Mouse (Mus musculus) forebrain, embryonic 12.5 days (tissue): ENCODE measurements around the gene Nudt22. TPM values are rescaled to one million over a fixed set of nuclear protein-coding genes. Genes with fewer than 3 reads are reported as not detected.

Experiments
- ATAC-seq: fragments of 200-750 bp; cut with Nextera tagmentation; 2 replicates; pipeline ENCODE4 v1.8.0; 2017; ENCODE audit warnings: moderate TSS enrichment; ENCODE audit not compliant: low FRiP score
- H3K27ac ChIP-seq: fragments of 300-500 bp; sonication (generic); 2 replicates; pipeline ENCODE4 v1.5.1; 2016; ENCODE audit warnings: mild to moderate bottlenecking
- H3K27me3 ChIP-seq: fragments of 300-500 bp; sonication (generic); 2 replicates; pipeline ENCODE4 v1.6.1; 2016; ENCODE audit warnings: mild to moderate bottlenecking
- H3K36me3 ChIP-seq: fragments of 300-500 bp; sonication (generic); replicated peaks from 2 replicates; pipeline ENCODE4 v1.6.1; 2016; ENCODE audit warnings: mild to moderate bottlenecking
- H3K4me1 ChIP-seq: fragments of 300-500 bp; sonication (generic); 2 replicates; pipeline ENCODE4 v1.6.1; 2016
- H3K4me2 ChIP-seq: fragments of 300-500 bp; sonication (generic); 2 replicates; pipeline ENCODE4 v1.6.1; 2016; ENCODE audit warnings: mild to moderate bottlenecking, moderate library complexity
- H3K4me3 ChIP-seq: fragments of 300-500 bp; sonication (generic); replicated peaks from 2 replicates; pipeline ENCODE4 v1.5.1; 2016; ENCODE audit warnings: mild to moderate bottlenecking
- H3K9ac ChIP-seq: fragments of 300-500 bp; sonication (generic); 2 replicates; pipeline ENCODE4 v1.6.1; 2016; ENCODE audit warnings: mild to moderate bottlenecking
- H3K9me3 ChIP-seq: fragments of 300-500 bp; sonication (generic); 2 replicates; pipeline ENCODE4 v1.6.1; 2016
- WGBS: fragments of 180-500 bp; shearing (Covaris S2); methylation state at CpG from one replicate; pipeline ENCODE4 v1.1.7; 2016; 5-methylcytosine and 5-hydroxymethylcytosine counted together
- polyA plus RNA-seq: library from polyadenylated mRNA; unstranded; fragments of >200 nt; fragmentation: Nextera tagmentation; extraction: Ambion mirVana; gene quantifications from 2 replicates; pipeline ENCODE4 v1.2.1, GENCODE M21; 2016

Gene Nudt22
- polyA plus RNA-seq, 1 experiment from 2014 or later, result 16.2 TPM

GRCm38 (mm10) chr19:7017541-7018457 is 21.9 kb upstream of the Nudt22 start:
- Histone ChIP-seq H3K9ac (no peak overlapping the region), H3K27ac (0 out of 2 replicates have a peak overlapping the region, but pooled peaks have one; percentile 56), H3K27me3 (no peaks in the 10 kb centered on the region), H3K36me3 (peaks cover 73% of the 10 kb centered on the region), H3K4me2 (no peak overlapping the region), H3K9me3 (no peaks in the 10 kb centered on the region), H3K4me3 (no peak overlapping the region), H3K4me1 (no peaks in the 10 kb centered on the region)
- 92% methylated on average over 12 of the region's 12 CpGs for WGBS
- no peak for ATAC-seq

- 91% methylated on average over 20 of the region's 20 CpGs for WGBS
- Histone ChIP-seq H3K27ac (no peak overlapping the region), H3K4me2 (no peak overlapping the region)
Observed at GRCm38 (mm10) chr19:7014481-7015135, 18.7 kb upstream of the Nudt22 start.

GRCm38 (mm10) chr19:7013984-7014383 is 18.1 kb upstream of the Nudt22 start:
- peaks cover 34% of the 10 kb centered on the region for H3K36me3 ChIP-seq
- H3K9me3 ChIP-seq, result no peaks in the 10 kb centered on the region
- no peak for ATAC-seq
- H3K9ac ChIP-seq, result no peak overlapping the region
- H3K4me2 ChIP-seq, result no peak overlapping the region
- H3K4me1 ChIP-seq, result no peaks in the 10 kb centered on the region
- H3K27ac ChIP-seq, result no peak overlapping the region
- H3K27me3 ChIP-seq, result no peaks in the 10 kb centered on the region
- H3K4me3 ChIP-seq, result no peak overlapping the region
- 85% methylated on average over 9 of the region's 9 CpGs for WGBS

More at GRCm38 (mm10) chr19:7014481-7015135, 18.7 kb upstream of the Nudt22 start:
- no peak for ATAC-seq
- Histone ChIP-seq H3K4me1 (no peaks in the 10 kb centered on the region), H3K4me3 (no peak overlapping the region), H3K27me3 (no peaks in the 10 kb centered on the region), H3K9me3 (no peaks in the 10 kb centered on the region), H3K9ac (no peak overlapping the region), H3K36me3 (peaks cover 41% of the 10 kb centered on the region)

GRCm38 (mm10) chr19:7012426-7012825 is 16.5 kb upstream of the Nudt22 start:
- Histone ChIP-seq H3K27ac (no peak overlapping the region), H3K4me1 (no peaks in the 10 kb centered on the region), H3K4me3 (no peak overlapping the region), H3K4me2 (no peak overlapping the region), H3K36me3 (peaks cover 21% of the 10 kb centered on the region), H3K27me3 (no peaks in the 10 kb centered on the region), H3K9me3 (no peaks in the 10 kb centered on the region), H3K9ac (no peak overlapping the region)
- 79% methylated on average over 4 of the region's 4 CpGs for WGBS
- ATAC-seq, result no peak

GRCm38 (mm10) chr19:7006892-7007593 is 11.1 kb upstream of the Nudt22 start:
- Histone ChIP-seq H3K4me1 (no peaks in the 10 kb centered on the region), H3K27me3 (no peaks in the 10 kb centered on the region), H3K4me2 (no peak overlapping the region), H3K4me3 (no peak overlapping the region), H3K9me3 (no peaks in the 10 kb centered on the region), H3K27ac (no peak overlapping the region), H3K36me3 (no peaks in the 10 kb centered on the region), H3K9ac (no peak overlapping the region)
- 86% methylated on average over 9 of the region's 9 CpGs for WGBS
- no peak for ATAC-seq

- no peak overlapping the region for H3K9ac ChIP-seq
- WGBS, result 93% methylated on average over 19 of the region's 19 CpGs
- peaks cover 28% of the 10 kb centered on the region for H3K4me1 ChIP-seq
- no peak for ATAC-seq
- H3K27me3 ChIP-seq, result no peaks in the 10 kb centered on the region
- H3K4me3 ChIP-seq, result no peak overlapping the region
- no peak overlapping the region for H3K4me2 ChIP-seq
- peaks cover 20% of the 10 kb centered on the region for H3K36me3 ChIP-seq
- H3K9me3 ChIP-seq, result no peaks in the 10 kb centered on the region
- no peak overlapping the region for H3K27ac ChIP-seq
Observed at GRCm38 (mm10) chr19:6999360-7000063, 3.6 kb upstream of the Nudt22 start.

GRCm38 (mm10) chr19:6997721-6998290 is 1.9 kb upstream of the Nudt22 start:
- WGBS, result 82% methylated on average over 9 of the region's 9 CpGs
- Histone ChIP-seq H3K27me3 (no peaks in the 10 kb centered on the region), H3K4me3 (no peak overlapping the region), H3K4me1 (peaks cover 41% of the 10 kb centered on the region), H3K36me3 (peaks cover 20% of the 10 kb centered on the region), H3K4me2 (no peak overlapping the region), H3K9me3 (no peaks in the 10 kb centered on the region), H3K27ac (no peak overlapping the region), H3K9ac (no peak overlapping the region)
- ATAC-seq, result no peak

- Histone ChIP-seq H3K27ac (0 out of 2 replicates have a peak overlapping the region, but pooled peaks have one; percentile 47), H3K9me3 (no peaks in the 10 kb centered on the region), H3K4me2 (peak overlapping the region; percentile 85), H3K27me3 (no peaks in the 10 kb centered on the region), H3K4me1 (peaks cover 49% of the 10 kb centered on the region), H3K4me3 (peak overlapping the region; percentile 56), H3K36me3 (peaks cover 19% of the 10 kb centered on the region), H3K9ac (peak overlapping the region; percentile 68)
- ATAC-seq, result no peak
- 51% methylated on average over 20 of the region's 21 CpGs for WGBS
Observed at GRCm38 (mm10) chr19:6995255-6995991, 494 bp downstream of the Nudt22 start.

GRCm38 (mm10) chr19:6994489-6994888 is 1.4 kb downstream of the Nudt22 start:
- no peak overlapping the region for H3K27ac ChIP-seq
- H3K9me3 ChIP-seq, result no peaks in the 10 kb centered on the region
- 91% methylated on average over 8 of the region's 8 CpGs for WGBS
- ATAC-seq, result no peak
- H3K27me3 ChIP-seq, result no peaks in the 10 kb centered on the region
- H3K9ac ChIP-seq, result no peak overlapping the region
- H3K4me3 ChIP-seq, result no peak overlapping the region
- H3K4me1 ChIP-seq, result peaks cover 49% of the 10 kb centered on the region
- no peak overlapping the region for H3K4me2 ChIP-seq
- H3K36me3 ChIP-seq, result peaks cover 11% of the 10 kb centered on the region

- Histone ChIP-seq H3K4me2 (no peak overlapping the region), H3K9ac (no peak overlapping the region), H3K4me3 (no peak overlapping the region), H3K27ac (no peak overlapping the region), H3K4me1 (peaks cover 49% of the 10 kb centered on the region), H3K9me3 (no peaks in the 10 kb centered on the region), H3K36me3 (peaks cover 9% of the 10 kb centered on the region), H3K27me3 (no peaks in the 10 kb centered on the region)
- 88% methylated on average over 8 of the region's 8 CpGs for WGBS
- ATAC-seq, result no peak
Observed at GRCm38 (mm10) chr19:6994002-6994401, 1.9 kb downstream of the Nudt22 start.
